Mouse (Mus musculus): ENCODE measurements around the gene Tmem256. TPM values are rescaled to one million over a fixed set of nuclear protein-coding genes. Genes with fewer than 3 reads are reported as not detected.
A peak's percentile ranks its signal among the peaks of the same experiment; 100 is the strongest.

Tmem256 gene
- polyA plus RNA-seq (2014; fragmentation: Nextera tagmentation; extraction: Ambion mirVana), result 250 and 283 TPM in 2 replicates

GRCm38 (mm10) chr11:69837952-69838713 lies at the start of gene Tmem256:
Tmem256 (plus strand) TSS chr11:69838514.
- Histone ChIP-seq H3K27ac (ENCODE audit: low read depth, low read length) (peak within 1 kb of the TSS; percentile 83), H3K9me3 (ENCODE audit: control insufficient read depth, low read length) (no peaks in the 10 kb centered on the region), H3K4me1 (replicated peaks; ENCODE audit: control insufficient read depth, insufficient read depth, low read length) (peaks cover 30% of the 10 kb centered on the region), H3K9ac (ENCODE audit: low read length) (peak within 1 kb of the TSS; percentile 89), H3K27me3 (ENCODE audit: control insufficient read depth, insufficient read depth, low read length) (no peaks in the 10 kb centered on the region; the same call in 1 of the 2 replicates), H3K36me3 (ENCODE audit: control insufficient read depth, insufficient read depth, low read length) (no peaks in the 10 kb centered on the region), H3K4me3 (ENCODE audit: low read depth, low read length) (peak within 1 kb of the TSS; percentile 73), H3K4me2 (ENCODE audit: low read depth, low read length, severe bottlenecking) (peak within 1 kb of the TSS; percentile 92)
- peak; percentile 97 for DNase-seq (ENCODE audit: low spot score)
- ATAC-seq (replicated peaks; ENCODE audit: low FRiP score), result peak; percentile 87
- under 1% methylated on average over 34 of the region's 34 CpGs for WGBS

DNA sequence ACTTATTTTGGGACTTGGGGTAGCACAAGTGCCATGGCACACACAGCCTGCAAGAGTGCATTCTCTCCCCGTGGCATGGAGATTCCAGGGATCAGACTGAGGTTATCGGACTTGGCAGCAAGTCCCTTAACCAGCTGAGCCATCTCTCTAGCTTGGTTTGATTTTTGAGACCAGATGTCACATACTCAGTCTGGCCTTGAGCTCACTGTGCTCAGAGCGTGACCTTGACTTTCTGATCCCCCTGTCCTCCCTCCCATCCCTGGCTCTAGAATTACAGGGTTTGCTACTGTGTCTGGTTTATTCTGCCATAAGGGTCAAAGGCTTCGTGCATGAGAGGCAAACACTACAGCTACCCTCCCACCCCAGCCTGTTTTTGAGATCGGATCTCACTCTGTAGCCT lies 48.9 kb upstream of the Tmem256 start:
- 72% methylated on average over 5 of the region's 5 CpGs for WGBS
- no peak for ATAC-seq (replicated peaks; ENCODE audit: low FRiP score)

DNA sequence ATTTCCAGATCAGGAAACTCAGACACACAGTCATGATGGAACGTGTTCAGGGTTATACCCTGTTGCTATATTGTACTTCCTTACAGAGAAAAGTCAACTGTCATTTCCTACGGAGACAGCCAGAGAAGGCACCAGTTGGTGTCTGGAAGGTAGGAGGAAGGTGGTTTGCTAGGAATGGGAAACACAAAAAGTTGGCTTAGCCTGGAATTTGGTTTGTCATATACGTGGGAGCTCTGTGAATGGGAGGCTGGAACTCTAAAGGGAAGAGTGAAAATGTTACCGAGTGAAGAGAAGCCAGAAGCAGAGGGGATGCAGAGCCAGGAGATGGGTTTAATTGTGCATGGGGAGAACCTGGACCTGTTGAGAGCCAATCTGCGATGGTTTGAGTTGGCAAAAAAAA lies 46.9 kb upstream of the Tmem256 start:
- Histone ChIP-seq H3K4me2 (ENCODE audit: low read depth, low read length, severe bottlenecking) (no peak overlapping the region), H3K9me3 (ENCODE audit: control insufficient read depth, low read length) (no peaks in the 10 kb centered on the region), H3K9ac (ENCODE audit: low read length) (no peak overlapping the region), H3K36me3 (ENCODE audit: control insufficient read depth, insufficient read depth, low read length) (no peaks in the 10 kb centered on the region), H3K4me1 (replicated peaks; ENCODE audit: control insufficient read depth, insufficient read depth, low read length) (peaks cover 7% of the 10 kb centered on the region; the same call in 1 of the 2 replicates), H3K27ac (ENCODE audit: low read depth, low read length) (no peak overlapping the region), H3K4me3 (ENCODE audit: low read depth, low read length) (no peak overlapping the region), H3K27me3 (ENCODE audit: control insufficient read depth, insufficient read depth, low read length) (peaks cover 2% of the 10 kb centered on the region)
- DNase-seq (ENCODE audit: low spot score) (no peak), ATAC-seq (replicated peaks; ENCODE audit: low FRiP score) (no peak)
- 74% methylated on average over 5 of the region's 5 CpGs for WGBS

More for the DNA sequence above, 48.9 kb upstream of the Tmem256 start:
- Histone ChIP-seq H3K27ac (ENCODE audit: low read depth, low read length) (no peak overlapping the region), H3K4me2 (ENCODE audit: low read depth, low read length, severe bottlenecking) (no peak overlapping the region), H3K4me3 (ENCODE audit: low read depth, low read length) (no peak overlapping the region), H3K9ac (ENCODE audit: low read length) (no peak overlapping the region), H3K36me3 (ENCODE audit: control insufficient read depth, insufficient read depth, low read length) (no peaks in the 10 kb centered on the region), H3K9me3 (ENCODE audit: control insufficient read depth, low read length) (no peaks in the 10 kb centered on the region), H3K4me1 (replicated peaks; ENCODE audit: control insufficient read depth, insufficient read depth, low read length) (no peaks in the 10 kb centered on the region), H3K27me3 (ENCODE audit: control insufficient read depth, insufficient read depth, low read length) (no peaks in the 10 kb centered on the region)
- DNase-seq (ENCODE audit: low spot score), result no peak

GRCm38 (mm10) chr11:69793429-69793828 lies 44.9 kb upstream of the Tmem256 start:
- no peaks in the 10 kb centered on the region for H3K9me3 ChIP-seq (ENCODE audit: control insufficient read depth, low read length)
- H3K4me1 ChIP-seq (replicated peaks; ENCODE audit: control insufficient read depth, insufficient read depth, low read length), result peaks cover 7% of the 10 kb centered on the region; the same call in 1 of the 2 replicates
- DNase-seq (ENCODE audit: low spot score) (no peak), ATAC-seq (replicated peaks; ENCODE audit: low FRiP score) (no peak)
- no peaks in the 10 kb centered on the region for H3K36me3 ChIP-seq (ENCODE audit: control insufficient read depth, insufficient read depth, low read length)
- no peak overlapping the region for H3K4me2 ChIP-seq (ENCODE audit: low read depth, low read length, severe bottlenecking)
- H3K4me3 ChIP-seq (ENCODE audit: low read depth, low read length), result no peak overlapping the region
- H3K27me3 ChIP-seq (ENCODE audit: control insufficient read depth, insufficient read depth, low read length), result peaks cover 6% of the 10 kb centered on the region
- 64% methylated on average over 5 of the region's 5 CpGs for WGBS
- no peak overlapping the region for H3K9ac ChIP-seq (ENCODE audit: low read length)
- no peak overlapping the region for H3K27ac ChIP-seq (ENCODE audit: low read depth, low read length)

DNA sequence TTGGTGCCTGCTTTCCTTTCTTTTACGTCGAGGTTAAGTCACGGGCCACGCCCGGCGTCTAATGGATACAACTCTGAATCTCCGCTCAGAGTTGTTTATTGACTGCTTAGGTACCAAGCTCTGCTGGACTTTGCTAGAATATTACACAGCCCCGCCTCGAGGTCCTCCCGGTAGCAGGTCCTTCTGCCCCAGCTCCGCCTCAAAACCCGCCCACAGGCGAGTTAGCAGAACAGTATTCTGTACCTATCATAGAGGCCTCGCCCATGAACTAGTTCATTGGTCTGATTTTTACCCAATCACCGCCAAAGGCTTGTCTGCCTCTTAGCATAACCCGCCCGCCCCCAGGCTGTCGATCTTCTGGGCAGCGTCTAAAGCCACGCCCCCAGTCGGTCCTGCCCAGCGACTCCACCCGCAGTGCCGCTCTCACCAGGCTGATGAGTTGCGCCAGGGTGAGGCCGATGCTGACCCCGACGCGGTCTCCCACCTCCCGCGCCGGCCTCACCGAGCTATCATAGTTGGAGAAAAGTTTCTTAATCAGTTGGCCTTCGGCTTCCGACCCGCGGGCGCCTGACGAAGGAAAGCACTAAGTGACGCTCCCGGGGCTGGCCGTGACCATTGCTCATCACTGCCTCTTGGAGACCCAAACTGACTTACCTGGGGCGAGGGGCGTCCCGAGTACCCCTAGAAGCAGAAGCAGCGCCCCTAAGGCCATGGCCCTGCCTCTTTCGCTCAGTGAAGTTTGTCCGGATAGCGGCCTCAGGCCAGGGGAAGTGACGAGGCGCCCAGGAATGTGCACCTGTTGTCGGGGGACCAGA lies 42.9 kb upstream of the Tmem256 start, which contains the start of gene Chrnb1:
TSS of gene Chrnb1 (minus strand) at position 776 of the 815 bp plus-strand sequence.
- peaks cover 6% of the 10 kb centered on the region for H3K27me3 ChIP-seq (ENCODE audit: control insufficient read depth, insufficient read depth, low read length)
- peaks cover 15% of the 10 kb centered on the region; the same call in 1 of the 2 replicates for H3K4me1 ChIP-seq (replicated peaks; ENCODE audit: control insufficient read depth, insufficient read depth, low read length)
- peak within 1 kb of the TSS; percentile 92 for H3K4me2 ChIP-seq (ENCODE audit: low read depth, low read length, severe bottlenecking)
- ATAC-seq (replicated peaks; ENCODE audit: low FRiP score) (peak; percentile 97), DNase-seq (ENCODE audit: low spot score) (peak; percentile 94)
- H3K9ac ChIP-seq (ENCODE audit: low read length), result peak within 1 kb of the TSS; percentile 48
- H3K4me3 ChIP-seq (ENCODE audit: low read depth, low read length), result peak within 1 kb of the TSS; percentile 42
- H3K36me3 ChIP-seq (ENCODE audit: control insufficient read depth, insufficient read depth, low read length), result no peaks in the 10 kb centered on the region
- no peak within 1 kb of the TSS for H3K27ac ChIP-seq (ENCODE audit: low read depth, low read length)
- H3K9me3 ChIP-seq (ENCODE audit: control insufficient read depth, low read length), result no peaks in the 10 kb centered on the region
- 2% methylated on average over 52 of the region's 52 CpGs for WGBS

DNA sequence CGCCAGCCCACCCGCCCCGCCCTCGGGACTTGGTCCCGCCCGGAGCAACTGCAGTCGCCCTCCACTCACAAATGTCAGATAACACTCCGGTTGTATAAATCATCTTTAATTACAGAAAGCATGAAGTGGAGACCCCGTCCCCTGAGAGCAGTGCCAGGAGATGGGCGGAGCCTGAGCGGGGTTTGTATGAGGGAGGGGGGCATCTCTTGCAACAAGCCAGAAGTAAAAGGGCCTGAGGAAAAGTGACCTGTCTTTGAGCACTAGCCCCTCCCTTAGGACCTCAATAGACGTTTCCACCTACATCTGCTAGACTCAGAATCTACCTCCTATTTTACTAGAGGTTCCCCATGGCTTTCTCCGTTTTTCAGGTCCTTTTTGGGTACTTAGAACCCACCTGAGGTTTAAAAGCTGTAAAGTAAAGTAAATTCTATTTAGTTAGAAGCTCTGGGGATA lies 42.3 kb upstream of the Tmem256 start:
- Histone ChIP-seq H3K4me1 (replicated peaks; ENCODE audit: control insufficient read depth, insufficient read depth, low read length) (peaks cover 16% of the 10 kb centered on the region; the same call in 1 of the 2 replicates), H3K4me2 (ENCODE audit: low read depth, low read length, severe bottlenecking) (peak overlapping the region; percentile 92), H3K27me3 (ENCODE audit: control insufficient read depth, insufficient read depth, low read length) (peaks cover 6% of the 10 kb centered on the region), H3K9me3 (ENCODE audit: control insufficient read depth, low read length) (no peaks in the 10 kb centered on the region), H3K27ac (ENCODE audit: low read depth, low read length) (no peak overlapping the region), H3K9ac (ENCODE audit: low read length) (no peak overlapping the region; the same call in 1 of the 2 replicates), H3K36me3 (ENCODE audit: control insufficient read depth, insufficient read depth, low read length) (no peaks in the 10 kb centered on the region), H3K4me3 (ENCODE audit: low read depth, low read length) (peak overlapping the region; percentile 42)
- DNase-seq (ENCODE audit: low spot score) (no peak), ATAC-seq (replicated peaks; ENCODE audit: low FRiP score) (no peak)
- 2% methylated on average over 13 of the region's 13 CpGs for WGBS

DNA sequence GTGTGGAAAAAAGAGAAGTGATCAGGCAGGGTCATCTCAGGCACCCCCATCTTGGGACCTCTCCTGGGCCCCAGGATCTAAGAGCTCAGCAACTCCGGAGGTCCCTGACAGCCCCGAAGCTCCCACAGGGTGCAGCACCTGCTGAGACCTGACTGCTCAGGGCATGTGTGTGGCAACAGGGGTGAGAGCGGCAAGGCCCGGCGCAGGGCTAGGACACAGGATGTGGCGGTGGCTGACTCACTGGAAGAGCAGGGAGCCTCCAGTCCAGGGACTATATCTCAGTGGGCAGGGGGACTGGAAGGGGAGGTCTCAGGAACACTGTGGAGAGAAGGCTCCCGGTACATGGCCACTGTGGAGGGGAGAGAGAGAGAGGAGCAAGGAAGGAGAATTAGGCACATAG lies 40.4 kb upstream of the Tmem256 start:
- Histone ChIP-seq H3K36me3 (ENCODE audit: control insufficient read depth, insufficient read depth, low read length) (no peaks in the 10 kb centered on the region), H3K4me2 (ENCODE audit: low read depth, low read length, severe bottlenecking) (no peak overlapping the region), H3K4me1 (replicated peaks; ENCODE audit: control insufficient read depth, insufficient read depth, low read length) (peaks cover 29% of the 10 kb centered on the region), H3K9me3 (ENCODE audit: control insufficient read depth, low read length) (no peaks in the 10 kb centered on the region), H3K27ac (ENCODE audit: low read depth, low read length) (no peak overlapping the region), H3K27me3 (ENCODE audit: control insufficient read depth, insufficient read depth, low read length) (peaks cover 20% of the 10 kb centered on the region), H3K9ac (ENCODE audit: low read length) (no peak overlapping the region), H3K4me3 (ENCODE audit: low read depth, low read length) (no peak overlapping the region)
- WGBS, result 79% methylated on average over 7 of the region's 7 CpGs
- ATAC-seq (replicated peaks; ENCODE audit: low FRiP score) (no peak), DNase-seq (ENCODE audit: low spot score) (no peak)

DNA sequence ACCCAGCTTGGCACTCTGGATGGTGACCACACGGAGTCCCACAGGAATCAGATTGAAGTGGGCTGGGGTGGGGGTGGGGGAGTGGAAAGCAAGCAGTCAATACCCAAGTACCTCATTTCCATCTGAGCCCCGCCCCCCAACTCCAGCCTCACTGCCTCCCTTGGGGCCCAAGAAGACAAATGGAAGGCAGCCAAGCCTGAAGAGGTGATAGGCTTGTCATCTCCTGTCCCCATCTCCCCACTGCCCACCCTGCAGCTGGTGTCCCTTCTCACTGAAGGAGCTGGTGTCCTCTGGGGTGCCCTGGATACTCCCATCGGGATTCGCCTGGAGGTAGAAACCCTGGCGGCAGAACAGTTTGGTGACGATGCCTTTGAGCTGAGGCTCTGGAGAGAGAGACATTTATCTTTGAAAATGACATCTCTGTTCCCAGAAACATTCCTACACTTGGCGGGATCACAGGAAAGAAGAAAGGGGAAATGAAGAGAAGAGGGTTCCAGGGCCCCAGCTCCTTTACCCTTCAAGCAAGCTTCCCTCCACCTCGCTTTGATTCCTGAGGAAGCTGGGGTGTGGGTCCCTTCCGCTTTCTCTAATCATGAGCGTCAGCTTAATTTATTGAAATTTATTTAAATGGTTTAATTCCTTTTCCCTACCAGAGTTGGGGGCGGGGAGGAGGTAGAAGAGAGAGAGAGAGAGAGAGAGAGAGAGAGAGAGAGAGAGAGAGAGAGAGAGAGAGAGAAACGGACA lies 38.7 kb upstream of the Tmem256 start:
- H3K4me1 ChIP-seq (replicated peaks; ENCODE audit: control insufficient read depth, insufficient read depth, low read length), result peaks cover 42% of the 10 kb centered on the region
- peak overlapping the region; percentile 73 for H3K9ac ChIP-seq (ENCODE audit: low read length)
- no peaks in the 10 kb centered on the region for H3K36me3 ChIP-seq (ENCODE audit: control insufficient read depth, insufficient read depth, low read length)
- ATAC-seq (replicated peaks; ENCODE audit: low FRiP score) (no peak), DNase-seq (ENCODE audit: low spot score) (no peak)
- peak overlapping the region; percentile 67; the same call in 1 of the 2 replicates for H3K27ac ChIP-seq (ENCODE audit: low read depth, low read length)
- 29% methylated on average over 12 of the region's 12 CpGs for WGBS
- H3K27me3 ChIP-seq (ENCODE audit: control insufficient read depth, insufficient read depth, low read length), result peaks cover 35% of the 10 kb centered on the region
- peak overlapping the region; percentile 49 for H3K4me3 ChIP-seq (ENCODE audit: low read depth, low read length)
- H3K4me2 ChIP-seq (ENCODE audit: low read depth, low read length, severe bottlenecking), result peak overlapping the region; percentile 87
- H3K9me3 ChIP-seq (ENCODE audit: control insufficient read depth, low read length), result no peaks in the 10 kb centered on the region
